Mouse (Mus musculus): ENCODE measurements at regions not wholly inside any gene's neighbourhood (a gene's known extent, or its start where the extent isn't known, plus 50 kb on each side); places are given as distances from the start of the nearest gene placed in this dataset.
"Not testable (repeated sequence)": the region's sequence is repeated elsewhere in the genome, so short reads cannot be mapped to it uniquely, and the experiment has no call there.

GRCm38 (mm10) chr10:53464006-53464405 lies 84.3 kb upstream of the Cep85l start:
- no peaks in the 10 kb centered on the region for H3K27me3 ChIP-seq (ENCODE audit: control insufficient read depth, insufficient read depth, low read length)
- WGBS: 76% methylated on average over 6 of the region's 6 CpGs
- H3K27ac ChIP-seq (ENCODE audit: insufficient read depth, low read length): no peak overlapping the region
- TF ChIP-seq CTCF (IDR thresholded peaks at IDR 0.05; ENCODE audit: borderline replicate concordance, insufficient read depth, low read depth, low read length): no peak
- TF ChIP-seq POLR2A (IDR thresholded peaks at IDR 0.05; ENCODE audit: borderline replicate concordance, insufficient read depth, low read length): no peak
- DNase-seq: no peak
- H3K4me3 ChIP-seq (replicated peaks; ENCODE audit: insufficient read depth, low read depth, low read length): no peak overlapping the region
- no peaks in the 10 kb centered on the region for H3K4me1 ChIP-seq (ENCODE audit: control insufficient read depth, insufficient read depth, low read length)

DNA sequence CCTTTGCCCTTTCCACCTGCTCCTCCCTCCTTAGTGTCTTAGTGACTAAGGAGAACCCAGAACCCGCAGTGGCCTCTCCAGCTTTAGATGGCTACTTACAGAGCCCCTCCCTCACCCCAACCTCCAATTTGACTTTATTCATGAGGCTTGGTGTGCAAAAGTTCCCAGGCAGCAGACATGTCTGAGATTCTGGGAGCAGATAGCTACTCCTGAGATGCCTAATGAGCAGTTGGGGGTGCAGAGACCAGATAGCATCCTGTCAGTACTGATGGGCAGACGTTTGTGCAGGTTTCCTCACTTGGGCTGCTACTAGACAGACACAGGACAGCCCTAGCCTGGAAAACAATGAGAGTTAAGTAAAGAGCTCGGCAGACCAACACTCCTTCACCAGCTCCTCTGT lies 83.7 kb upstream of the Cep85l start:
- no peak overlapping the region for H3K4me3 ChIP-seq (replicated peaks; ENCODE audit: insufficient read depth, low read depth, low read length)
- no peaks in the 10 kb centered on the region for H3K27me3 ChIP-seq (ENCODE audit: control insufficient read depth, insufficient read depth, low read length)
- H3K4me1 ChIP-seq (ENCODE audit: control insufficient read depth, insufficient read depth, low read length): no peaks in the 10 kb centered on the region
- WGBS: 66% methylated on average over 3 of the region's 3 CpGs
- TF ChIP-seq CTCF (IDR thresholded peaks at IDR 0.05; ENCODE audit: borderline replicate concordance, insufficient read depth, low read depth, low read length): no peak
- TF ChIP-seq POLR2A (IDR thresholded peaks at IDR 0.05; ENCODE audit: borderline replicate concordance, insufficient read depth, low read length): no peak
- no peak overlapping the region for H3K27ac ChIP-seq (ENCODE audit: insufficient read depth, low read length)
- no peak for DNase-seq

GRCm38 (mm10) chr10:53462449-53463308 lies 82.9 kb upstream of the Cep85l start:
- Histone ChIP-seq H3K4me3 (replicated peaks; ENCODE audit: insufficient read depth, low read depth, low read length) (no peak overlapping the region), H3K27me3 (ENCODE audit: control insufficient read depth, insufficient read depth, low read length) (no peaks in the 10 kb centered on the region), H3K4me1 (ENCODE audit: control insufficient read depth, insufficient read depth, low read length) (no peaks in the 10 kb centered on the region), H3K27ac (ENCODE audit: insufficient read depth, low read length) (no peak overlapping the region)
- 21% methylated on average over 15 of the region's 15 CpGs for WGBS
- peak in 1 of 2 experiments; percentile 7 for DNase-seq
- no peak for TF ChIP-seq POLR2A (IDR thresholded peaks at IDR 0.05; ENCODE audit: borderline replicate concordance, insufficient read depth, low read length)
- TF ChIP-seq CTCF (IDR thresholded peaks at IDR 0.05; ENCODE audit: borderline replicate concordance, insufficient read depth, low read depth, low read length): no peak

GRCm38 (mm10) chr10:53461070-53461781 lies 81.5 kb upstream of the Cep85l start:
- DNase-seq: no peak
- TF ChIP-seq POLR2A (IDR thresholded peaks at IDR 0.05; ENCODE audit: borderline replicate concordance, insufficient read depth, low read length): no peak
- TF ChIP-seq CTCF (IDR thresholded peaks at IDR 0.05; ENCODE audit: borderline replicate concordance, insufficient read depth, low read depth, low read length): 0 out of 2 replicates have a peak, but pooled peaks have one; percentile 15
- 85% methylated on average over 7 of the region's 7 CpGs for WGBS

DNA sequence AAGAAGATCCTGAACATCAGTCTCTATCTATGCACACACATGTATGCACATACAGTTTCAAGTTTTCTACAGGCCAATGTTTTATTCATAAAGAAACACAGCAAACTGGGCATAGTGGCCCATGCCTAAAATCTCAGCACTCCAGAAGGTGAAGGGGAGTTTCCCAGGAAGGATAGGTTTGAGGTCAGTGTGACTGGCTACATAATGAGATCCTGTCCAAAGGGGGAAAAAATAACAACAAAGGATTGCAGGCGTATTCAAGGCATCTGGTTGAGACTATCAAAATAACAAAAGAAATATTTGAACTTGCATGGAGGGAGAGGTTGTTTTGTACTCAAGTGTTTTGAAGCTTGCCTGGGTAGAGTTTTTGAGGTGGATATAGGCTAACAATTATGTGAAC lies 80.0 kb upstream of the Cep85l start:
- WGBS: 77% methylated on average over 1 of the region's 1 CpGs
- not testable (repeated sequence) for DNase-seq; H3K4me3 ChIP-seq (replicated peaks; ENCODE audit: insufficient read depth, low read depth, low read length); H3K4me1 ChIP-seq (ENCODE audit: control insufficient read depth, insufficient read depth, low read length); H3K27ac ChIP-seq (ENCODE audit: insufficient read depth, low read length); H3K27me3 ChIP-seq (ENCODE audit: control insufficient read depth, insufficient read depth, low read length)

More at GRCm38 (mm10) chr10:53461070-53461781, 81.5 kb upstream of the Cep85l start:
- Histone ChIP-seq H3K4me1 (ENCODE audit: control insufficient read depth, insufficient read depth, low read length) (no peaks in the 10 kb centered on the region), H3K4me3 (replicated peaks; ENCODE audit: insufficient read depth, low read depth, low read length) (no peak overlapping the region), H3K27ac (ENCODE audit: insufficient read depth, low read length) (no peak overlapping the region), H3K27me3 (ENCODE audit: control insufficient read depth, insufficient read depth, low read length) (no peaks in the 10 kb centered on the region)

- no peaks in the 10 kb centered on the region for H3K27me3 ChIP-seq (ENCODE audit: control insufficient read depth, insufficient read depth, low read length)
- DNase-seq: no peak
- no peaks in the 10 kb centered on the region for H3K4me1 ChIP-seq (ENCODE audit: control insufficient read depth, insufficient read depth, low read length)
- TF ChIP-seq CTCF (IDR thresholded peaks at IDR 0.05; ENCODE audit: borderline replicate concordance, insufficient read depth, low read depth, low read length): no peak
- TF ChIP-seq POLR2A (IDR thresholded peaks at IDR 0.05; ENCODE audit: borderline replicate concordance, insufficient read depth, low read length): no peak
- H3K4me3 ChIP-seq (replicated peaks; ENCODE audit: insufficient read depth, low read depth, low read length): no peak overlapping the region
- no peak overlapping the region for H3K27ac ChIP-seq (ENCODE audit: insufficient read depth, low read length)
- 69% methylated on average over 4 of the region's 4 CpGs for WGBS
Measured at GRCm38 (mm10) chr10:53456027-53456713, 76.4 kb upstream of the Cep85l start.

DNA sequence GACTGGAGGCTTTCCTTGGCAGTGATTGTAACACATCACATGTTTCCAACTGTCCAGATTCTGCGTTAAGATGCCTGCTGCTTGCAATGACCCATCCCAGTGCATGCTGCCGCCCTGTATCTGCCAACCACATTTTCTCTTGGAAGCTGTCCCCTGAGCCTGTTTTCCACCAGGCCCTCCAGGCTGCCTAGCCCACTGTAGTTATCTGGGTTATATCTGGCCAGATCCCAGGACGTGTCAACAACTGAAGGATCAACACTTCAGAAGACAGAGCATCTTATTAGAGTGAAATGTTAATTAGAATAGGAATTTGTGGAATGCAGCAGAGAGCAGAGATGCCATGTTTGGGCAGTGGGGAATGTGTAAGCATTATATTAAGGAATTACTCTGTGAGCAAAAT lies 65.0 kb upstream of the Cep85l start:
- H3K27ac ChIP-seq (ENCODE audit: insufficient read depth, low read length): no peak overlapping the region
- WGBS: 8% methylated on average over 3 of the region's 3 CpGs
- no peak for TF ChIP-seq CTCF (IDR thresholded peaks at IDR 0.05; ENCODE audit: borderline replicate concordance, insufficient read depth, low read depth, low read length)
- H3K4me3 ChIP-seq (replicated peaks; ENCODE audit: insufficient read depth, low read depth, low read length): no peak overlapping the region
- no peaks in the 10 kb centered on the region for H3K4me1 ChIP-seq (ENCODE audit: control insufficient read depth, insufficient read depth, low read length)
- no peaks in the 10 kb centered on the region for H3K27me3 ChIP-seq (ENCODE audit: control insufficient read depth, insufficient read depth, low read length)
- DNase-seq: peak in 1 of 2 experiments; percentile 15

All from cerebellum, adult 2 months (tissue).